Mouse (Mus musculus): ENCODE results near the gene Cep95. TPM values are rescaled to one million over a fixed set of nuclear protein-coding genes. Genes with fewer than 3 reads are reported as not detected.

Cep95 gene
- polyA plus RNA-seq, 1 experiment from 2014 or later, result 14.4 TPM

GRCm38 (mm10) chr11:106814601-106815320, 25.7 kb downstream of the Cep95 start:
- H3K4me3 ChIP-seq (replicated peaks; ENCODE audit: low read depth, low read length), result no peak overlapping the region
- H3K9ac ChIP-seq (replicated peaks; ENCODE audit: low read length), result no peak overlapping the region
- ATAC-seq (ENCODE audit: low FRiP score, low TSS enrichment), result no peak
- no peak overlapping the region for H3K4me2 ChIP-seq (ENCODE audit: low read length)
- H3K27me3 ChIP-seq (ENCODE audit: control insufficient read depth, insufficient read depth, low read length), result no peaks in the 10 kb centered on the region
- H3K27ac ChIP-seq (replicated peaks; ENCODE audit: low read depth, low read length), result no peak overlapping the region
- 89% methylated on average over 14 of the region's 14 CpGs for WGBS
- no peaks in the 10 kb centered on the region for H3K9me3 ChIP-seq (ENCODE audit: control insufficient read depth, low read length)
- peaks cover 5% of the 10 kb centered on the region; the same call in 1 of the 2 replicates for H3K4me1 ChIP-seq (ENCODE audit: control insufficient read depth, insufficient read depth, low read length)
- peaks cover 89% of the 10 kb centered on the region for H3K36me3 ChIP-seq (ENCODE audit: control insufficient read depth, insufficient read depth, low read length)
- no peak for DNase-seq

GRCm38 (mm10) chr11:106815331-106815730, 26.3 kb downstream of the Cep95 start:
- DNase-seq (no peak), ATAC-seq (ENCODE audit: low FRiP score, low TSS enrichment) (no peak)
- peaks cover 5% of the 10 kb centered on the region; the same call in 1 of the 2 replicates for H3K4me1 ChIP-seq (ENCODE audit: control insufficient read depth, insufficient read depth, low read length)
- H3K36me3 ChIP-seq (ENCODE audit: control insufficient read depth, insufficient read depth, low read length), result peaks cover 93% of the 10 kb centered on the region
- H3K9ac ChIP-seq (replicated peaks; ENCODE audit: low read length), result no peak overlapping the region
- H3K27me3 ChIP-seq (ENCODE audit: control insufficient read depth, insufficient read depth, low read length), result no peaks in the 10 kb centered on the region
- H3K9me3 ChIP-seq (ENCODE audit: control insufficient read depth, low read length), result no peaks in the 10 kb centered on the region
- H3K4me3 ChIP-seq (replicated peaks; ENCODE audit: low read depth, low read length), result no peak overlapping the region
- 98% methylated on average over 2 of the region's 2 CpGs for WGBS
- no peak overlapping the region for H3K4me2 ChIP-seq (ENCODE audit: low read length)
- no peak overlapping the region for H3K27ac ChIP-seq (replicated peaks; ENCODE audit: low read depth, low read length)

GRCm38 (mm10) chr11:106815761-106816160, 26.7 kb downstream of the Cep95 start:
- ATAC-seq (ENCODE audit: low FRiP score, low TSS enrichment) (no peak), DNase-seq (no peak)
- Histone ChIP-seq H3K4me1 (ENCODE audit: control insufficient read depth, insufficient read depth, low read length) (peaks cover 5% of the 10 kb centered on the region; the same call in 1 of the 2 replicates), H3K4me2 (ENCODE audit: low read length) (no peak overlapping the region), H3K27me3 (ENCODE audit: control insufficient read depth, insufficient read depth, low read length) (no peaks in the 10 kb centered on the region), H3K27ac (replicated peaks; ENCODE audit: low read depth, low read length) (no peak overlapping the region), H3K4me3 (replicated peaks; ENCODE audit: low read depth, low read length) (no peak overlapping the region), H3K9ac (replicated peaks; ENCODE audit: low read length) (no peak overlapping the region), H3K9me3 (ENCODE audit: control insufficient read depth, low read length) (no peaks in the 10 kb centered on the region), H3K36me3 (ENCODE audit: control insufficient read depth, insufficient read depth, low read length) (peaks cover 94% of the 10 kb centered on the region)
- WGBS, result 90% methylated on average over 2 of the region's 2 CpGs

- no peak overlapping the region for H3K4me2 ChIP-seq (ENCODE audit: low read length)
- DNase-seq (no peak), ATAC-seq (ENCODE audit: low FRiP score, low TSS enrichment) (no peak)
- no peaks in the 10 kb centered on the region for H3K9me3 ChIP-seq (ENCODE audit: control insufficient read depth, low read length)
- H3K36me3 ChIP-seq (ENCODE audit: control insufficient read depth, insufficient read depth, low read length), result peaks cover 93% of the 10 kb centered on the region
- WGBS, result 75% methylated on average over 7 of the region's 7 CpGs
- peaks cover 5% of the 10 kb centered on the region; the same call in 1 of the 2 replicates for H3K4me1 ChIP-seq (ENCODE audit: control insufficient read depth, insufficient read depth, low read length)
- H3K4me3 ChIP-seq (replicated peaks; ENCODE audit: low read depth, low read length), result no peak overlapping the region
- H3K9ac ChIP-seq (replicated peaks; ENCODE audit: low read length), result no peak overlapping the region
- H3K27me3 ChIP-seq (ENCODE audit: control insufficient read depth, insufficient read depth, low read length), result no peaks in the 10 kb centered on the region
- H3K27ac ChIP-seq (replicated peaks; ENCODE audit: low read depth, low read length), result no peak overlapping the region
These were observed 27.3 kb downstream of the Cep95 start for GRCm38 (mm10) chr11:106816316-106816715.

GRCm38 (mm10) chr11:106817156-106817555, 28.1 kb downstream of the Cep95 start:
- no peak for ATAC-seq (ENCODE audit: low FRiP score, low TSS enrichment)
- 0 out of 2 replicates have a peak overlapping the region, but pooled peaks have one; percentile 3 for H3K27ac ChIP-seq (replicated peaks; ENCODE audit: low read depth, low read length)
- 85% methylated on average over 3 of the region's 3 CpGs for WGBS
- DNase-seq, result no peak
- H3K9ac ChIP-seq (replicated peaks; ENCODE audit: low read length), result no peak overlapping the region
- H3K36me3 ChIP-seq (ENCODE audit: control insufficient read depth, insufficient read depth, low read length), result peaks cover 87% of the 10 kb centered on the region
- H3K27me3 ChIP-seq (ENCODE audit: control insufficient read depth, insufficient read depth, low read length), result no peaks in the 10 kb centered on the region
- no peak overlapping the region for H3K4me2 ChIP-seq (ENCODE audit: low read length)
- H3K9me3 ChIP-seq (ENCODE audit: control insufficient read depth, low read length), result no peaks in the 10 kb centered on the region
- H3K4me1 ChIP-seq (ENCODE audit: control insufficient read depth, insufficient read depth, low read length), result peaks cover 5% of the 10 kb centered on the region; the same call in 1 of the 2 replicates
- no peak overlapping the region for H3K4me3 ChIP-seq (replicated peaks; ENCODE audit: low read depth, low read length)

- ATAC-seq (ENCODE audit: low FRiP score, low TSS enrichment) (no peak), DNase-seq (peak; percentile 45)
- H3K4me3 ChIP-seq (replicated peaks; ENCODE audit: low read depth, low read length), result no peak overlapping the region
- no peaks in the 10 kb centered on the region for H3K9me3 ChIP-seq (ENCODE audit: control insufficient read depth, low read length)
- no peak overlapping the region for H3K4me2 ChIP-seq (ENCODE audit: low read length)
- 81% methylated on average over 6 of the region's 6 CpGs for WGBS
- H3K27me3 ChIP-seq (ENCODE audit: control insufficient read depth, insufficient read depth, low read length), result no peaks in the 10 kb centered on the region
- H3K9ac ChIP-seq (replicated peaks; ENCODE audit: low read length), result no peak overlapping the region
- peaks cover 87% of the 10 kb centered on the region for H3K36me3 ChIP-seq (ENCODE audit: control insufficient read depth, insufficient read depth, low read length)
- H3K4me1 ChIP-seq (ENCODE audit: control insufficient read depth, insufficient read depth, low read length), result peaks cover 5% of the 10 kb centered on the region; the same call in 1 of the 2 replicates
- H3K27ac ChIP-seq (replicated peaks; ENCODE audit: low read depth, low read length), result peak overlapping the region; percentile 10; the same call in 1 of the 2 replicates
These were observed 28.8 kb downstream of the Cep95 start for GRCm38 (mm10) chr11:106817808-106818207.

GRCm38 (mm10) chr11:106818341-106818740, 29.3 kb downstream of the Cep95 start:
- Histone ChIP-seq H3K4me3 (replicated peaks; ENCODE audit: low read depth, low read length) (no peak overlapping the region), H3K9me3 (ENCODE audit: control insufficient read depth, low read length) (no peaks in the 10 kb centered on the region), H3K36me3 (ENCODE audit: control insufficient read depth, insufficient read depth, low read length) (peaks cover 87% of the 10 kb centered on the region), H3K4me1 (ENCODE audit: control insufficient read depth, insufficient read depth, low read length) (peaks cover 5% of the 10 kb centered on the region; the same call in 1 of the 2 replicates), H3K27ac (replicated peaks; ENCODE audit: low read depth, low read length) (peak overlapping the region; percentile 10; the same call in 1 of the 2 replicates), H3K4me2 (ENCODE audit: low read length) (no peak overlapping the region), H3K9ac (replicated peaks; ENCODE audit: low read length) (no peak overlapping the region), H3K27me3 (ENCODE audit: control insufficient read depth, insufficient read depth, low read length) (no peaks in the 10 kb centered on the region)
- ATAC-seq (ENCODE audit: low FRiP score, low TSS enrichment), result no peak
- WGBS, result 61% methylated on average over 9 of the region's 9 CpGs
- peak; percentile 79 for DNase-seq

GRCm38 (mm10) chr11:106819595-106819994, 30.5 kb downstream of the Cep95 start:
- 94% methylated on average over 9 of the region's 9 CpGs for WGBS
- no peak for ATAC-seq (ENCODE audit: low FRiP score, low TSS enrichment)
- H3K9ac ChIP-seq (replicated peaks; ENCODE audit: low read length), result no peak overlapping the region
- no peaks in the 10 kb centered on the region for H3K9me3 ChIP-seq (ENCODE audit: control insufficient read depth, low read length)
- no peaks in the 10 kb centered on the region for H3K27me3 ChIP-seq (ENCODE audit: control insufficient read depth, insufficient read depth, low read length)
- no peak overlapping the region for H3K4me2 ChIP-seq (ENCODE audit: low read length)
- no peak overlapping the region for H3K4me3 ChIP-seq (replicated peaks; ENCODE audit: low read depth, low read length)
- H3K4me1 ChIP-seq (ENCODE audit: control insufficient read depth, insufficient read depth, low read length), result peaks cover 5% of the 10 kb centered on the region; the same call in 1 of the 2 replicates
- peaks cover 84% of the 10 kb centered on the region for H3K36me3 ChIP-seq (ENCODE audit: control insufficient read depth, insufficient read depth, low read length)
- no peak for DNase-seq
- H3K27ac ChIP-seq (replicated peaks; ENCODE audit: low read depth, low read length), result no peak overlapping the region

- H3K4me2 ChIP-seq (ENCODE audit: low read length), result no peak overlapping the region
- WGBS, result 83% methylated on average over 6 of the region's 6 CpGs
- H3K36me3 ChIP-seq (ENCODE audit: control insufficient read depth, insufficient read depth, low read length), result peaks cover 82% of the 10 kb centered on the region
These were observed 31.2 kb downstream of the Cep95 start for GRCm38 (mm10) chr11:106820252-106820651.

More at GRCm38 (mm10) chr11:106820252-106820651, 31.2 kb downstream of the Cep95 start:
- H3K27me3 ChIP-seq (ENCODE audit: control insufficient read depth, insufficient read depth, low read length), result no peaks in the 10 kb centered on the region
- DNase-seq (no peak), ATAC-seq (ENCODE audit: low FRiP score, low TSS enrichment) (no peak)
- H3K9me3 ChIP-seq (ENCODE audit: control insufficient read depth, low read length), result no peaks in the 10 kb centered on the region
- H3K4me1 ChIP-seq (ENCODE audit: control insufficient read depth, insufficient read depth, low read length), result peaks cover 5% of the 10 kb centered on the region; the same call in 1 of the 2 replicates
- H3K27ac ChIP-seq (replicated peaks; ENCODE audit: low read depth, low read length), result no peak overlapping the region
- H3K9ac ChIP-seq (replicated peaks; ENCODE audit: low read length), result no peak overlapping the region
- H3K4me3 ChIP-seq (replicated peaks; ENCODE audit: low read depth, low read length), result no peak overlapping the region

All from midbrain, embryonic 14.5 days (tissue).